Mouse (Mus musculus) G1E (cell line): ENCODE data around the gene Pgap3.

ENCODE experiments used
- CTCF ChIP-seq: IDR thresholded peaks from 2 replicates; pipeline ENCODE4 v1.5.1; 2012; ENCODE audit warnings: low read depth, low read length, inconsistent platforms, mixed read lengths
- GATA1 ChIP-seq: IDR thresholded peaks from 2 replicates; pipeline ENCODE4 v1.6.1; 2012; ENCODE audit warnings: borderline replicate concordance, low read length, inconsistent platforms, mixed read lengths
- GATA2 ChIP-seq: IDR thresholded peaks from 2 replicates; pipeline ENCODE4 v1.6.1; 2012; ENCODE audit warnings: low read depth, low read length, inconsistent platforms, borderline replicate concordance
- TAL1 ChIP-seq: conservative IDR thresholded peaks from 2 replicates; pipeline ENCODE4 v1.6.1; 2012; ENCODE audit warnings: low read depth, low read length, inconsistent platforms, mixed read lengths

GRCm38 (mm10) chr11:98374266-98374665, 26.0 kb downstream of the Pgap3 start:
- TF ChIP-seq CTCF, result no peak
- TF ChIP-seq TAL1, result no peak
- no peak for TF ChIP-seq GATA1
- TF ChIP-seq GATA2, result no peak
